Mouse (Mus musculus) kidney, adult 11 months (tissue): Measurements from ENCODE around the gene Tmem30b.
"Not testable (repeated sequence)": the region's sequence is repeated elsewhere in the genome, so short reads cannot be mapped to it uniquely, and the experiment has no call there.

Experiments
- DNase-seq: peaks from one replicate; pipeline ENCODE4 v3.0.0; 2022

Gene Tmem30b

GRCm38 (mm10) chr12:73554155-73554554 lies 8.0 kb upstream of the Tmem30b start:
- DNase-seq: peak; percentile 40

GRCm38 (mm10) chr12:73548259-73548658 lies 2.1 kb upstream of the Tmem30b start:
- no peak for DNase-seq

- DNase-seq: no peak
Observed at GRCm38 (mm10) chr12:73547646-73548045, 1.5 kb upstream of the Tmem30b start.

DNA sequence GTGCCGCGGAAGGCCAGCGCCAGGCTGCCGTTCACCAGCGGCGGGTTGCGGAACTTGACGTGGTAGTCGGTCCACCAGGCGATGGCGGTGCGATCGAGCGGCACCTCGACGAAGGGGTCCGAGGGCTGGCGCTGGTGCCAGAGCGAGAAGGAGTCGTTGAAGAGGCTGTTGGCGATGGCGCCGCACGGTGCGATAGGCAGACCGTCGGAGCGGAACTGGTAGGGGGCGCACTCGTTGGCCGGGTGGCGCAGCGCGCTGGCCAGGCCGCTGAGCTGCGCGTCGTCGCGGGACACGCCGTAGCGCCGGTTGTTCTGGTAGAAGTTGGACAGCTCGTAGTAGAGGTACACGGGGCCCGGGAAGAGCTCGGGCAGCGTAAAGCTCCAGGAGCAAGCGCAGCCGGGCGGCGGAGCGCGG lies 513 bp downstream of the Tmem30b start:
- peak; percentile 27 for DNase-seq

- no peak for DNase-seq
Observed at GRCm38 (mm10) chr12:73544736-73545671, 1.2 kb downstream of the Tmem30b start.

DNA sequence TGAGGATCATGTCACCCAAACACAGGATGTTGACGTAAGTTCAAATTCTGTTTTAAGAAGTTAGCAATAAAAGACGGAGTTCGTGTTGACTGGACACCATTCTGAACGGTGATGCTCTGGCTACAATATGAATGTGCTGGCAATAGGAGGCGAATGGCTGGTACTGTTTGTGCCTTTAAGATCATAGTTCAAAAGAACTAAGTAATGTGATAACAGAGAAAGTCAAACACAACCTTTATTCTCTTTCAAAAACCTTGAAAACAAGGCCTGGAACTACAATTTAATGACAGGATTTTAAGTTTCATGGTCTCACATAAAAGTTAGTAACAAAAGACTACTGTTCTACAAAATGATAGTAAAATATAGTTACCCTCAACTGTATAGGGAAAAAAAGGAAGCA lies 3.0 kb downstream of the Tmem30b start:
- DNase-seq: no peak

- DNase-seq: no peak
Observed at GRCm38 (mm10) chr12:73540402-73540801, 5.8 kb downstream of the Tmem30b start.

GRCm38 (mm10) chr12:73539151-73539550 lies 7.0 kb downstream of the Tmem30b start:
- DNase-seq: no peak

GRCm38 (mm10) chr12:73538139-73538508 lies 8.1 kb downstream of the Tmem30b start:
- not testable (repeated sequence) for DNase-seq

- DNase-seq: peak; percentile 50
Observed at GRCm38 (mm10) chr12:73537499-73538138, 8.6 kb downstream of the Tmem30b start.

- DNase-seq: peak; percentile 35
Observed at GRCm38 (mm10) chr12:73534591-73534990, 11.6 kb downstream of the Tmem30b start.

- no peak for DNase-seq
Observed at GRCm38 (mm10) chr12:73531889-73532479, 14.2 kb downstream of the Tmem30b start.

DNA sequence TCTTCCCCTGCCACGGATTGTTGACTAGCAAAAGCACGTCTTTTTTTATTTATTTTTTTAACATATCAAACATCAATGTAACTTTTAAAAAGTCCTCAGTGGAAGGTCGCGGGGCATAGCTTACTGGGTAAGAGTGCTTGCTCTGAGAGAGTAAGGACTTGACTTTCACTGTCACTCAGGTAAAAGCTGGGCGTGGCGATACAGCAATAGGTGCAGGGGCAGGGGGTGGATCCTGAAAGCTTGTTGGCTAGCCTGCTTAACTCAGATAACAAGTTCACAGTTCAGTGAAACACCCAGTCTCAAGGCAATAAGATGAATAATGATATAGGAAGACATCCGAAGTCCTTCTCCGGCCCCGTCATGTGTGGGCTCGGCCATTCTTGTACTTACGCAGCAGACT lies 16.6 kb downstream of the Tmem30b start:
- DNase-seq: no peak

DNA sequence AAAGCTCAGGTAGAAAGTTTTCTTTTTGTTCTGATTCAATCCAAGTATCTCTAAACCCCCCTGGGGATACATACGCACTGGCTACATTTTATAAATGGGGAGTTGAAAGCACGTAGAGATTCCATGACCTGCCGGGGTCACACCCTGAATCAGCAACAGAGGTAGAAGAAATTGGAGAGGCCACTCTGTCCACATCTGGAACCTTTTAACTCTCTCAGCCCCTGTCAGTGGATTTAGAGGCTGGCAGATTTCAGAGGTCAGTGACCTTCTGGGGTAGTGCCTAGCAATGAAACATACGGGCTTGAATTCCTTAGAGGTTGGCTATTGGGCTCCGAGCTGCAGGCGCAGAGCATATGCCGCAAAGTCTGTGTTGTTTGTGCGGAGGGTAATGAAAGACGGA lies 17.1 kb downstream of the Tmem30b start:
- DNase-seq: no peak

- not testable (repeated sequence) for DNase-seq
Observed at GRCm38 (mm10) chr12:73528142-73528541, 18.1 kb downstream of the Tmem30b start.

GRCm38 (mm10) chr12:73525254-73525885 lies 20.8 kb downstream of the Tmem30b start:
- DNase-seq: no peak

GRCm38 (mm10) chr12:73523066-73523465 lies 23.1 kb downstream of the Tmem30b start:
- DNase-seq: peak; percentile 35

DNA sequence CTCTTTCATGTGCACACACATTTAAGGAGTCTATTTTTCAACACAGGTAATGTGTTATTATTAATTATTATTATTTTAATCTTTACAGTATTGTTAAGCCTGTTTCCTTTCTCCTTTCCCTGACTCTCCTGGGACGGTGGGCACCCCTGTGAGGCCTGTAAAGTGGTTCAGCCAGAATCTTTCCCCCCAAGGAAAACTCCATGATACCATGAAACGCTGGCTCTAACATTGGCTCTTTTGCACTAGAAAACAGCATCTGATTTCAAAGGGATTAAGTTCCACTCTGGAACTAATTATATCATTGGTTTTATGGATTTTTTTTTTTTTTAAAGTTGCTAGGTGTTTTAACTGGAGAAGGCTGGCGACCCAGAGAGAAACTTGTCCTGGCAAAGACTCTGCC lies 24.2 kb downstream of the Tmem30b start:
- no peak for DNase-seq

DNA sequence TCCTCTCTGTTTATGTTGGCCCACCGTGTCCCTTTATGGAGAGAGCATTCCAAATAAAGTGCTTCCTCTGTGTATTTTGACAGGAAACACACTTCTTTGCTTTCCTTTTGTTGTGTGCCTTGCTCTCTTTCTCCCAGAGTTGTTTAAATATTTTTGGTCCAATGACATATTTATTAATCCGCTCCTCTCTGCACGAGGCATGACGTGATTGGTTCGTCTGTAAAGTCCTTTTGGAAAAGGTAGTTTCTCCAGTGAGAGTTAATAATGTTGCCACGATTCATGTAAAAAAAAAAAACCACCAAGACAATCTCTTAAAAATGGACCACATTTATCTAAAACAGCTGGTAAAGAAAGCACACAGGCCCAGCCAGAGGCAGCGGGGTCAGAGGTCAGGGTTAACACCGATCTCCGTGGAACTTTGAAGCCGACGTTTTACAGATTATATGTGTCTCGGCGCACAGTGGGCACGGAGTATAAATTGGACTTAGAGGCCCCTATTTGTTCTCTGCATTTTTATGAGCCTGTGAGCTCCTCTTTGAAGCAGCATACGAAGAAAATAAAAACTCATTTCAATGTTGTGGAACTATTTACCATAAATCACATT lies 24.9 kb downstream of the Tmem30b start:
- DNase-seq: no peak

DNA sequence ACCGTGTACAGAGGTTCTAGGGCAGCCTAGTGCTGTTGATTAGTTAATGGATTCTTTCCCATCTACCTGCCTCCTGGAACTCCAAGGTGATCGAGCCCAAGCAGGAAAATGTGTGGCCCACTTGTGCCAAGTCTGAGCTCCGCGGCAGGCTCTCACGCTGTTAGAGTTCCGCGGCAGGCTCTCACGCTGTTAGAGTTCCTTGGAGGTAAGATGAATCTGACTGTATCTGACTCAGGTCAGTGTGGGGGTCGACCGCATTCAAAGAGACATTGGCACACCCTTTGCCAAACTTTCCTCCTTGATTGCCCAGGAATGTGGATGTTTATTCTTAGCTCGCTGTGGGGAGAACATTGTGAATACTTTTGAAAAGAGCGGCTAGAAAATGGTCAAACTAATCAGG lies 28.4 kb downstream of the Tmem30b start:
- no peak for DNase-seq

GRCm38 (mm10) chr12:73517022-73517709 lies 29.0 kb downstream of the Tmem30b start:
- peak; percentile 49 for DNase-seq

DNA sequence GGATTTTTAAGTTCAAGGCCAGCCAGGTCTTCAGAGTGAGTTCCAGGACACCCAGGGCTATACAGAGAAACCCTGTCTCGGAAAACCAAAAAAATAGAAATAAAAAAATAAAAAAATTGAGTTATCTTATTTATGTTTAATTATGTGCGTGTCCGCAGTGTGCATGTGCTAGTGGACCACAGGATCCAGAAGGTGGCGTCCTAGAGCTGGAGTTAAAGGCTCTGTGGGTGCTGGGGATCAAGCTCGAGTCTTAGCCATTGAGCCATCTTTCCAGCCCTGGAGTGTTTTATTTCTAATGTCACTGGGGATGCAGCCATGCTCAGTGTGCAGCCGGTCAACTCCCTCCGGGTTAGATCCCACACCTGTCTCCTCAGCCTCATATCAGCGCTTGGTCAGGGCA lies 29.7 kb downstream of the Tmem30b start:
- no peak for DNase-seq
